Mouse (Mus musculus): ENCODE measurements around the gene Bglap2. TPM values are rescaled to one million over a fixed set of nuclear protein-coding genes. Genes with fewer than 3 reads are reported as not detected.

The Bglap2 gene
- polyA plus RNA-seq, 1 experiment from 2014 or later: 7.1 TPM

DNA sequence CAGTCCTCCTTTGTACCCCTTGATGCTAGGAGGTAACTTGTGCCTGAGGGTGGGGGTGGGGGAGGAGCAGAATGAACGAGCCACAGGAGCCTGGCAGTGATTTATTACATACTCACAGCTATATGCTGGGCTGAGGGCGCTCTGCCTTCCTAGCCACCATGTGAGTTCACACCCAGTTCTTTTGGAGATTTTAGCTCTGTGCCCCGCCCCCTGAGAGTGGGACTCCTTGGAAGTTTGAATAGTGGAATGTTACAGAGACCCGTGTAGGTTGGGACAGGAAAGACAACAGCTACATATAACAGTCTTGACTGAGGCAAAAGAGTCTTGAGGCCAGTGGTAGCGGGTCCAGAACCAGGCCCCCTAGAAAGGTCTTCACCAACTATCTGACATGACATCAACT lies 49.5 kb downstream of the Bglap2 start:
- DNase-seq (ENCODE audit: low spot score) (no peak), ATAC-seq (replicated peaks; ENCODE audit: low FRiP score, low read depth) (no peak)
- H3K4me3 ChIP-seq (replicated peaks; ENCODE audit: low read depth, low read length): no peak overlapping the region
- no peak for TF ChIP-seq CTCF (IDR thresholded peaks at IDR 0.05; ENCODE audit: low read depth)
- 0 out of 2 replicates have a peak, but pooled peaks cover 3% of the 10 kb centered on the region for H3K36me3 ChIP-seq (ENCODE audit: insufficient read depth, low read length)
- no peaks in the 10 kb centered on the region for H3K27me3 ChIP-seq (ENCODE audit: insufficient read depth, low read length)
- H3K4me2 ChIP-seq (ENCODE audit: low read length): no peak overlapping the region
- no peaks in the 10 kb centered on the region for H3K9me3 ChIP-seq (replicated peaks; ENCODE audit: low read length)
- H3K27ac ChIP-seq: no peak overlapping the region
- WGBS: 60% methylated on average over 5 of the region's 5 CpGs
- no peak overlapping the region for H3K9ac ChIP-seq (ENCODE audit: low read depth, low read length)
- H3K4me1 ChIP-seq (replicated peaks; ENCODE audit: insufficient read depth, low read length): peaks cover 11% of the 10 kb centered on the region

Other genes starting within 250 kb of the Bglap2 start
- gene Mef2d, start 236.3 kb downstream of the Bglap2 start, polyA plus RNA-seq (2015; fragmentation: Nextera tagmentation; extraction: Ambion mirVana): 14.4 and 16.2 TPM in 2 replicates
- gene Rhbg, start 124.0 kb downstream of the Bglap2 start, polyA plus RNA-seq (2015; fragmentation: Nextera tagmentation; extraction: Ambion mirVana): 23.2 and 24.2 TPM in 2 replicates
- gene Gm38392, start 91.5 kb downstream of the Bglap2 start, polyA plus RNA-seq (2015; fragmentation: Nextera tagmentation; extraction: Ambion mirVana): 3.8 and 5.1 TPM in 2 replicates
- 13.0 and 13.8 TPM in 2 replicates for gene Tsacc, start 81.7 kb downstream of the Bglap2 start, polyA plus RNA-seq (2015; fragmentation: Nextera tagmentation; extraction: Ambion mirVana)
- 373 and 411 TPM in 2 replicates for gene Cct3, start 81.6 kb downstream of the Bglap2 start, polyA plus RNA-seq (2015; fragmentation: Nextera tagmentation; extraction: Ambion mirVana)
- 306 and 328 TPM in 2 replicates for gene Glmp, start 53.7 kb downstream of the Bglap2 start, polyA plus RNA-seq (2015; fragmentation: Nextera tagmentation; extraction: Ambion mirVana)
- gene Tmem79, start 42.6 kb downstream of the Bglap2 start, polyA plus RNA-seq (2015; fragmentation: Nextera tagmentation; extraction: Ambion mirVana): 6.3 and 7.4 TPM in 2 replicates
- 26.7 and 30.9 TPM in 2 replicates for gene Smg5, start 42.4 kb downstream of the Bglap2 start, polyA plus RNA-seq (2015; fragmentation: Nextera tagmentation; extraction: Ambion mirVana)
- gene Paqr6, start 14.1 kb downstream of the Bglap2 start, polyA plus RNA-seq (2015; fragmentation: Nextera tagmentation; extraction: Ambion mirVana): 15.4 and 16.6 TPM in 2 replicates
- 3.8 and 4.7 TPM in 2 replicates for gene Bglap3, start 6.0 kb downstream of the Bglap2 start, polyA plus RNA-seq (2015; fragmentation: Nextera tagmentation; extraction: Ambion mirVana)
- not detected in 2 replicates for gene Bglap, start 5.8 kb upstream of the Bglap2 start, polyA plus RNA-seq (2015; fragmentation: Nextera tagmentation; extraction: Ambion mirVana)
- 97.5 and 107 TPM in 2 replicates for gene Pmf1, start 31.6 kb upstream of the Bglap2 start, polyA plus RNA-seq (2015; fragmentation: Nextera tagmentation; extraction: Ambion mirVana)
- gene Slc25a44, start 46.4 kb upstream of the Bglap2 start, polyA plus RNA-seq (2015; fragmentation: Nextera tagmentation; extraction: Ambion mirVana): 17.1 and 17.7 TPM in 2 replicates
- 32.6 and 33.3 TPM in 2 replicates for gene Sema4a, start 82.5 kb upstream of the Bglap2 start, polyA plus RNA-seq (2015; fragmentation: Nextera tagmentation; extraction: Ambion mirVana)
- 99.3 and 108 TPM in 2 replicates for gene Lmna, start 131.3 kb upstream of the Bglap2 start, polyA plus RNA-seq (2015; fragmentation: Nextera tagmentation; extraction: Ambion mirVana)
- 12.5 and 13.8 TPM in 2 replicates for gene Mex3a, start 153.7 kb upstream of the Bglap2 start, polyA plus RNA-seq (2015; fragmentation: Nextera tagmentation; extraction: Ambion mirVana)
- gene Rab25, start 169.6 kb upstream of the Bglap2 start, polyA plus RNA-seq (2015; fragmentation: Nextera tagmentation; extraction: Ambion mirVana): 27.4 and 28.9 TPM in 2 replicates
- 164 and 173 TPM in 2 replicates for gene Lamtor2, start 174.4 kb upstream of the Bglap2 start, polyA plus RNA-seq (2015; fragmentation: Nextera tagmentation; extraction: Ambion mirVana)
- gene Ubqln4, start 175.1 kb upstream of the Bglap2 start, polyA plus RNA-seq (2015; fragmentation: Nextera tagmentation; extraction: Ambion mirVana): 35.1 and 35.9 TPM in 2 replicates
- 294 and 311 TPM in 2 replicates for gene Ssr2, start 197.2 kb upstream of the Bglap2 start, polyA plus RNA-seq (2015; fragmentation: Nextera tagmentation; extraction: Ambion mirVana)
- 53.7 and 65.4 TPM in 2 replicates for gene Arhgef2, start 227.3 kb upstream of the Bglap2 start, polyA plus RNA-seq (2015; fragmentation: Nextera tagmentation; extraction: Ambion mirVana)

Measured in kidney, postnatal 0 days (tissue).